Mouse (Mus musculus) B cell, adult 67 days (primary cell): ENCODE results near the gene C2cd2. TPM values are rescaled to one million over a fixed set of nuclear protein-coding genes. Genes with fewer than 3 reads are reported as not detected.

ENCODE experiments used
- total RNA-seq, 2 experiments: library from RNA; stranded (reverse); gene quantifications; 4 replicates each; pipeline ENCODE4 v1.2.4; 2023

C2cd2 gene
- total RNA-seq = 10 to 100 TPM; 14.2 to 16.7 TPM

GRCm38 (mm10) chr16:97962151-97962948 is at the start of gene C2cd2, which contains the start of gene Zbtb21:
Gene C2cd2 (minus strand): TSS chr16:97962598.
Gene Zbtb21 (minus strand): TSS chr16:97962622.

GRCm38 (mm10) chr16:97996616-97997382 is 34.4 kb upstream of the C2cd2 start, which contains the start of gene B230307C23Rik:
Gene B230307C23Rik (plus strand): TSS chr16:97997315.

GRCm38 (mm10) chr16:97851741-97852319 is 110.6 kb downstream of the C2cd2 start, which contains the start of gene Prdm15:
Gene Prdm15 (minus strand): TSS chr16:97851850.

Other genes starting within 250 kb of the C2cd2 start
- under 1 TPM in 1 of 2 experiments, not detected in 1; 0.15 TPM for gene Ripk4, start 198.8 kb downstream of the C2cd2 start, total RNA-seq
- 10 to 100 TPM; 38.3 to 43.2 TPM for gene Prdm15, start 110.7 kb downstream of the C2cd2 start, total RNA-seq
- 10 to 100 TPM; 69.4 to 88.1 TPM for gene Zbtb21, start within 50 bp of the C2cd2 start, total RNA-seq
- gene B230307C23Rik, start 34.7 kb upstream of the C2cd2 start, total RNA-seq = 10 to 100 TPM; 26.3 to 43.9 TPM
- 10 to 100 TPM in 1 of 2 experiments, 1 to 10 TPM in 1; 7.5 to 10.2 TPM for gene A630089N07Rik, start 119.9 kb upstream of the C2cd2 start, total RNA-seq